Mouse (Mus musculus) limb, embryonic 14.5 days (tissue): ENCODE measurements around the gene Pex7. TPM values are rescaled to one million over a fixed set of nuclear protein-coding genes. Genes with fewer than 3 reads are reported as not detected.

ENCODE experiments used
- ATAC-seq: fragments of 200-750 bp; cut with Nextera tagmentation; 2 replicates; pipeline ENCODE4 v1.8.0; 2017; ENCODE audit warnings: low read depth, moderate number of reproducible peaks, moderate TSS enrichment; ENCODE audit not compliant: low FRiP score
- DNase-seq: peaks from one replicate; pipeline ENCODE4 v3.0.0-alpha.2; 2015; ENCODE audit warnings: low spot score
- H3K27ac ChIP-seq: fragments of 300-500 bp; sonication (generic); replicated peaks from 2 replicates; pipeline ENCODE4 v1.5.1; 2014; ENCODE audit warnings: low read depth, mild to moderate bottlenecking, low read length, moderate library complexity, mixed read lengths
- H3K27me3 ChIP-seq: fragments of 300-500 bp; sonication (generic); 2 replicates; pipeline ENCODE4 v1.6.1; 2014; ENCODE audit warnings: low read length, mixed read lengths; ENCODE audit not compliant: control insufficient read depth, insufficient read depth
- H3K36me3 ChIP-seq: fragments of 300-500 bp; sonication (generic); 2 replicates; pipeline ENCODE4 v1.6.1; 2014; ENCODE audit warnings: mild to moderate bottlenecking, low read length, moderate library complexity, mixed read lengths; ENCODE audit not compliant: control insufficient read depth, insufficient read depth
- H3K4me1 ChIP-seq: fragments of 300-500 bp; sonication (generic); 2 replicates; pipeline ENCODE4 v1.6.1; 2014; ENCODE audit warnings: antibody characterized with exemption, low read length, mixed read lengths; ENCODE audit not compliant: control insufficient read depth, insufficient read depth
- H3K4me2 ChIP-seq: fragments of 300-500 bp; sonication (generic); replicated peaks from 2 replicates; pipeline ENCODE4 v1.6.1; 2014; ENCODE audit warnings: low read depth, mild to moderate bottlenecking, low read length, moderate library complexity; ENCODE audit not compliant: severe bottlenecking
- H3K4me3 ChIP-seq: fragments of 300-500 bp; sonication (generic); replicated peaks from 2 replicates; pipeline ENCODE4 v1.5.1; 2014; ENCODE audit warnings: low read length
- H3K9ac ChIP-seq: fragments of 300-500 bp; sonication (generic); 2 replicates; pipeline ENCODE4 v1.6.1; 2014; ENCODE audit warnings: mild to moderate bottlenecking, low read depth, low read length, moderate library complexity; ENCODE audit not compliant: severe bottlenecking
- H3K9me3 ChIP-seq: fragments of 300-500 bp; sonication (generic); 2 replicates; pipeline ENCODE4 v1.6.1; 2016; ENCODE audit warnings: low read length; ENCODE audit not compliant: control insufficient read depth
- POLR2A ChIP-seq: fragments of 200-500 bp; IDR thresholded peaks from 2 replicates; pipeline ENCODE4 v1.8.0; 2012; ENCODE audit warnings: inconsistent platforms, mild to moderate bottlenecking, moderate library complexity, borderline replicate concordance; ENCODE audit not compliant: insufficient read depth, insufficient read length; ENCODE audit errors: extremely low read depth
- WGBS: fragments of 180-500 bp; shearing (Covaris S2); extraction: QIAGEN DNeasy Blood & Tissue Kit; methylation state at CpG from one replicate; pipeline ENCODE4 v1.1.7; 2014; 5-methylcytosine and 5-hydroxymethylcytosine counted together
- polyA plus RNA-seq, 2 experiments: library from polyadenylated mRNA; depleted of rRNA in 1 of 2; stranded (reverse) in 1 of 2; unstranded in 1 of 2; fragments of >200 nt; fragmentation: Nextera tagmentation in 1 of 2; extraction: Ambion mirVana in 1 of 2; gene quantifications; 2 replicates each; pipeline versions ENCODE4 v1.2.1 to v1.2.3; 2012 to 2014

Gene Pex7
- polyA plus RNA-seq, 2 experiments: 19.2 to 31.5 TPM

- no peak for TF ChIP-seq POLR2A
- ATAC-seq (no peak), DNase-seq (no peak)
- H3K27me3 ChIP-seq: no peaks in the 10 kb centered on the region
- no peak overlapping the region for H3K4me2 ChIP-seq
- WGBS: 78% methylated on average over 9 of the region's 9 CpGs
- H3K9ac ChIP-seq: no peak overlapping the region
- no peak overlapping the region for H3K4me3 ChIP-seq
- H3K27ac ChIP-seq: no peak overlapping the region
- no peaks in the 10 kb centered on the region for H3K36me3 ChIP-seq
- H3K9me3 ChIP-seq: no peaks in the 10 kb centered on the region
- H3K4me1 ChIP-seq: no peaks in the 10 kb centered on the region
Observed at GRCm38 (mm10) chr10:19877679-19878078, 29.8 kb downstream of the Pex7 start.

GRCm38 (mm10) chr10:19877257-19877656, 30.2 kb downstream of the Pex7 start:
- ATAC-seq (no peak), DNase-seq (no peak)
- Histone ChIP-seq H3K4me3 (no peak overlapping the region), H3K9ac (no peak overlapping the region), H3K4me2 (no peak overlapping the region), H3K9me3 (no peaks in the 10 kb centered on the region), H3K27me3 (no peaks in the 10 kb centered on the region), H3K4me1 (no peaks in the 10 kb centered on the region), H3K36me3 (no peaks in the 10 kb centered on the region), H3K27ac (no peak overlapping the region)
- TF ChIP-seq POLR2A: no peak
- WGBS: 81% methylated on average over 8 of the region's 8 CpGs

GRCm38 (mm10) chr10:19876669-19877068, 30.8 kb downstream of the Pex7 start:
- Histone ChIP-seq H3K9ac (no peak overlapping the region), H3K27ac (no peak overlapping the region), H3K36me3 (no peaks in the 10 kb centered on the region), H3K4me1 (no peaks in the 10 kb centered on the region), H3K27me3 (no peaks in the 10 kb centered on the region), H3K4me2 (no peak overlapping the region), H3K9me3 (no peaks in the 10 kb centered on the region), H3K4me3 (no peak overlapping the region)
- no peak for TF ChIP-seq POLR2A
- WGBS: 78% methylated on average over 7 of the region's 7 CpGs
- no peak for ATAC-seq
- no peak for DNase-seq

GRCm38 (mm10) chr10:19875346-19875745, 32.1 kb downstream of the Pex7 start:
- ATAC-seq: no peak
- H3K9me3 ChIP-seq: no peaks in the 10 kb centered on the region
- H3K27ac ChIP-seq: no peak overlapping the region
- TF ChIP-seq POLR2A: no peak
- H3K4me3 ChIP-seq: no peak overlapping the region
- H3K9ac ChIP-seq: no peak overlapping the region
- H3K27me3 ChIP-seq: no peaks in the 10 kb centered on the region
- DNase-seq: no peak
- no peaks in the 10 kb centered on the region for H3K4me1 ChIP-seq
- H3K36me3 ChIP-seq: no peaks in the 10 kb centered on the region
- 83% methylated on average over 5 of the region's 5 CpGs for WGBS
- no peak overlapping the region for H3K4me2 ChIP-seq

- 88% methylated on average over 7 of the region's 7 CpGs for WGBS
- H3K27me3 ChIP-seq: peaks cover 23% of the 10 kb centered on the region
- DNase-seq: no peak
- H3K9ac ChIP-seq: no peak overlapping the region
- H3K36me3 ChIP-seq: no peaks in the 10 kb centered on the region
- H3K9me3 ChIP-seq: no peaks in the 10 kb centered on the region
- H3K4me2 ChIP-seq: no peak overlapping the region
- H3K4me1 ChIP-seq: 0 out of 2 replicates have a peak, but pooled peaks cover 5% of the 10 kb centered on the region
- no peak for TF ChIP-seq POLR2A
- H3K27ac ChIP-seq: no peak overlapping the region
- no peak overlapping the region for H3K4me3 ChIP-seq
- ATAC-seq: no peak
Observed at GRCm38 (mm10) chr10:19855597-19856306, 51.7 kb downstream of the Pex7 start.
